Mouse (Mus musculus) Patski (cell line): ENCODE results near the gene Npat. TPM values are rescaled to one million over a fixed set of nuclear protein-coding genes. Genes with fewer than 3 reads are reported as not detected.

Experiments used
- ATAC-seq: fragments of 100-300 bp; one replicate; pipeline ENCODE4 v1.8.0; 2021
- CTCF ChIA-PET: fragments of 350-600 bp; sonication (Branson Sonifier 250); formaldehyde crosslinking; loops from one replicate; lab custom pipeline; 2022; ENCODE audit warnings: inconsistent platforms; lab: Charles Lee
- POLR2A ChIA-PET: fragments of 350-600 bp; sonication (Branson Sonifier 250); formaldehyde crosslinking; loops from one replicate; lab custom pipeline; 2022; ENCODE audit warnings: antibody characterized with exemption, inconsistent platforms; lab: Charles Lee
- DNase-seq: peaks from one replicate; pipeline ENCODE4 v3.0.0-alpha.2; 2011; ENCODE audit warnings: low read depth, low spot score
- H3K27me3 ChIP-seq: fragments of 371-371 bp; one replicate; pipeline ENCODE4 v1.5.1; 2021
- CTCF ChIP-seq: fragments of 100-300 bp; IDR thresholded peaks from one replicate; pipeline ENCODE4 v1.5.1; 2021
- in situ Hi-C: fragments of 300-500 bp; cut with MboI; formaldehyde crosslinking; loops from 3 replicates; pipeline ENCODE4 v1.11.1; 2018; ENCODE audit warnings: low pct_unique_long_range_greater_than_20kb, mixed read lengths
- polyA plus RNA-seq: library from polyadenylated mRNA; unstranded; gene quantifications from one replicate; pipeline ENCODE4 v1.2.3, GENCODE M21; 2021

The Npat gene
- polyA plus RNA-seq, 1 experiment from 2014 or later: 17.4 TPM

DNA sequence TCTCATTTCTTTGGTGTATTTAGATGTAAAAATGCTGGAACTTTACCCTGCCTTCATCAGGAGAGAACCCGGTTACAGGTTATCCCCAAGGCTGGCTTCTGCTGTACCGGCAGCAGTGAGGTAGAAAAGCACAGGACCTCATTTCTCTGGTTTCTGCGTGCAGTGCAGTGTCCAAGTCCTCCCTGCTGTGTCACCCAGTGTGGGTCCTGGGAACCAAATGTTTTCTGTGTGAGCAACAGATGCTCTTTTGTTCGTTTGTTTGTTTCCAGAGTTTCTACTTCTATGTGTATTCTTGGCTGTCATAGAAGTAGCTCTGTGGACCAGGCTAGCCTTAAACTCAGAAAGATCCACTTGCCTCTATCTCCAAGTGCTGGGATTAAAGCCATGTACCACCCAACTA is 45.0 kb downstream of the Npat start:
- in situ Hi-C loops: no loop called here
- H3K27me3 ChIP-seq: no peaks in the 10 kb centered on the region
- ChIA-PET CTCF (interaction anchor here (0.8 to 1.4 kb wide), 2 partner anchors 11 to 32 kb away, joined by 3 read pairs; no protein-coding TSS in a partner anchor), POLR2A (no interaction called here)
- DNase-seq (no peak), ATAC-seq (no peak)
- no peak for TF ChIP-seq CTCF

DNA sequence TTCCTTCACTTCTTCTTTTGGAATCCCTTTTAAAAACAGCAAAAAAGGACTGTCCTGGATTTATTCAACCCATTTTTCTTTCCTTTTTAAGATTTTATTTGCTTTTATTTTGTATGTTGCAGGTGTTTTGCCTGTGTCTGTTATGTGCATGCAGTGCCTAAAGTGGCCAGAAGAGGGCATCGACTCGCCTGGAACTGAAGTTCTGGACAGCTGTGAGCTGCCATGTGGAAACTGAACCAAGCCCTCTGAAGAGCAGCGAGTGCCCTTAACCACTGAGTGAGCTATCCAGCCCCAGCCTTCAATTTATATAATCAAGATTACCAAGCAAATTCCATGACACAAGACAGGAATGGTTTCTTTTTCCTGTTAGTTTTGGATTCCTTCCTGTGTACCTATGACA is 57.9 kb downstream of the Npat start:
- in situ Hi-C loops: loop anchor here (5.0 kb wide), 1 partner anchor 73 kb away; no protein-coding TSS in a partner anchor
- POLR2A ChIA-PET: no interaction called here
- DNase-seq (peak; percentile 20), ATAC-seq (no peak)
- TF ChIP-seq CTCF: peak; percentile 91
- H3K27me3 ChIP-seq: no peaks in the 10 kb centered on the region
- CTCF ChIA-PET: interaction anchor here (0.6 to 1.9 kb wide), 11 partner anchors 9 to 72 kb away, joined by 3 to 6 read pairs (median 4); partner anchors contain the start of gene Acat1

DNA sequence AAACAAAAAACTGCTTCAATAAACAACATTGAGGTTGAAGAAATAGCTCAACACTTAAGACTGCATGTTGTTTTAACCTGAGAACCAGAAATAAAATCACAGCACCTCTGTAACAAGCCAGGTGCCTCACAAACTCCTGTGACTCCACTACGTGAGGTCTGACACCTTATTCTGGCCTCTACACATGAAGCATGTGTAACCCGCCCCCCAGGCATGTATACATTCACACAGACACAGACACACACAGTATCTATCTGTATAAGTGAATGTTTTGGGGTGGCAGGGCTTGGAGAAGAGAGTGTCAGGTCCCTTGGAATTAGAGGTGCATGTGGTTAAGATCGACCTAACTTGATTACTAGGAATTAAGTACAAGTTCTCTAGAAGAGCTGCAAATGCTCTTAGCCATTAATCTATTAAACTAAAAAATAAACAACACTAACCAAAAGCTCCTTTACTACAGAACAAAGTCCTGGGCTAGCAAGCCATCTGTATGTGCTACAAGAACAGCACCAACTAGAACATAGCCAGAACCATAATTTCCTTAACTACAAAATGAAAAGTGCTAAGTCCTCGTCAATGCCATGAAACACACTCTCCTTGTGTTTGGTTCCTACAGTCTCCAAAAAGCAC is 60.2 kb downstream of the Npat start:
- no peaks in the 10 kb centered on the region for H3K27me3 ChIP-seq
- in situ Hi-C loops: loop anchor here (5.0 kb wide), 1 partner anchor 70 kb away; no protein-coding TSS in a partner anchor
- ChIA-PET CTCF (interaction anchor here (1.1 kb wide), 1 partner anchor 76 kb away, joined by 3 read pairs; no protein-coding TSS in a partner anchor), POLR2A (no interaction called here)
- no peak for DNase-seq
- ATAC-seq: no peak
- no peak for TF ChIP-seq CTCF

DNA sequence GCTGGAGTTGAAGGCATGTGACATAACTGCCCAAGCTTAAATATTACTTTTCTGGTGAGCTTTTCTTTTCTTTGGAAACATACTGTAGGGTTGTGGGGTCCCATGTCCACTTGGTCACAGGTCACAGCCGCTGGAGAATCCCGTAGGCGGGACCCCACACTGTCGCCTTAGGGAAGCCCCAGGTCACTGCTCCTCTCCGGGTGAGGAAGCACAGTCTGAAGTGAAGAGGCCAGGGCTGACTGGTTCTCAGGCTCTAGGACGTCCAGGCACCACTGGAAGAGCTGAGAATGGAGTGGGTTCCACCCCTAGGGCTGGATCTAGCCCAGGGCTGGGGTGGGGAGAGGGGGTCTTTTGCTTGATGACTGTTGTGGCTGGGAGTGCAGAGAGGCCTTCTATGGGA is 61.8 kb downstream of the Npat start:
- CTCF ChIA-PET: no interaction called here
- H3K27me3 ChIP-seq: no peaks in the 10 kb centered on the region
- in situ Hi-C loops: loop anchor here (5.0 kb wide), 1 partner anchor 69 kb away; no protein-coding TSS in a partner anchor
- ATAC-seq (no peak), DNase-seq (no peak)
- POLR2A ChIA-PET: interaction anchor here (1.5 kb wide), 1 partner anchor 11 kb away, joined by 5 read pairs; no protein-coding TSS in a partner anchor
- no peak for TF ChIP-seq CTCF

DNA sequence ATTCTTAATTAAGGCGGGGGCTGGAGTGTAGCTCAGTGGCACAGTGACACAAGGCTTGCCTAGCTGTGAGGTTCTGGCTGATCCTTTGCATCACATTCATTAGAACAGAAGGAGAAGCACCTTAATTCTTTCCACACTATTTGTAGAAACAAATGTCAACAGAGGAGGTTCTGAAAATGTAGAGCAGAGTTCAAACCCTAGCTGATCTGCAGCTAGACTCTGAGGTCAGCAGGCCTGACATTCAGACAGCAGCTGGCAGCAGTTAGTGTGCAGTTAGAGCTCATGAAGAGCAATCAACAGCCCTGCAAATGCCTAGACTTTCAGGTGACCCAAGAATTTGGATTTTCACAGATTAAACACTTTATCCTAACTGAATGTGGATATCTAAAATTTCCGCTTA is 64.7 kb downstream of the Npat start:
- DNase-seq (no peak), ATAC-seq (no peak)
- ChIA-PET POLR2A (no interaction called here), CTCF (no interaction called here)
- TF ChIP-seq CTCF: no peak
- H3K27me3 ChIP-seq: no peaks in the 10 kb centered on the region
- in situ Hi-C loops: no loop called here

DNA sequence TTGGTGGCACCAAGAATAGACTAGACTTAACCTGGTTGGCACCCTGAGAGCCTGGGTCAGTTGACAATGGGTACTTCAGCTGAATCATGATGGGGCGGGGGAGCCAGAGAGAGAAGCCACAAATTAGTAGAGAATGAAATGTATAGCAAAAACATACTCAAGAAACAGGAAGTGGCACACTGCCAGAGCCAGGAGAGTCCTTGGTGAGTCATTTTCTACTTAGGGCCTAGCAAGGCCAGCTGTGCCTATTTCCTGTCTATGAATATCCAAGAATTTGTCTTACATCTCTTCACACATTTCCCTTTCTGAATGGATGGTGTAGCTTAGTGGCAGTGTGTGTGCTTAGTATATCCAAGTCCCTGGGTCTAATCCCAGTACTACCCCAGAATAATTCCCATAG is 66.5 kb downstream of the Npat start:
- ATAC-seq: no peak
- peak; percentile 13 for DNase-seq
- in situ Hi-C loops: no loop called here

DNA sequence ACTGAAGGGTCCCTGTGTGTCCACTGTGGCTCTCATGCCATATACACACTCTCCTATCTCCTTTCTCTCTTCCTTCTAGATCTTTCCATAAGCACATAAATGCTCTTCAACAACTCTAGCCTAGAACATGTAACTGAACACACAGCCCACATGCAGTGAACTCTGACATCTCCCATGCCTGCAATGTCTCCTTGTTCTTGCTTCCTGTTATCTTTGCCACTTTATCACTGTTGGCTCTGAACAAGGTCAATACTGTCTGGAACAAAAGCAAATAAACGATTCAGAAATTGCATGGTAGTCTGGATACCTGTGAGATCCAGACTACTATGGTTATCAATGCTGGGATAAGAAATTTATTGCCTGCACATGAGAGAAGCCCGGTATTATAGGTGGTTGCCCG is 67.0 kb downstream of the Npat start:
- ChIA-PET CTCF (interaction anchor here (1.3 kb wide), 2 partner anchors 8 to 14 kb away, joined by 3 to 4 read pairs; no protein-coding TSS in a partner anchor), POLR2A (no interaction called here)
- ATAC-seq: no peak

More for the DNA sequence above, 66.5 kb downstream of the Npat start:
- ChIA-PET POLR2A (no interaction called here), CTCF (interaction anchor here (1.1 to 1.3 kb wide), 3 partner anchors 8 to 14 kb away, joined by 3 to 4 read pairs (median 3); no protein-coding TSS in a partner anchor)
- no peaks in the 10 kb centered on the region for H3K27me3 ChIP-seq
- TF ChIP-seq CTCF: no peak

DNA sequence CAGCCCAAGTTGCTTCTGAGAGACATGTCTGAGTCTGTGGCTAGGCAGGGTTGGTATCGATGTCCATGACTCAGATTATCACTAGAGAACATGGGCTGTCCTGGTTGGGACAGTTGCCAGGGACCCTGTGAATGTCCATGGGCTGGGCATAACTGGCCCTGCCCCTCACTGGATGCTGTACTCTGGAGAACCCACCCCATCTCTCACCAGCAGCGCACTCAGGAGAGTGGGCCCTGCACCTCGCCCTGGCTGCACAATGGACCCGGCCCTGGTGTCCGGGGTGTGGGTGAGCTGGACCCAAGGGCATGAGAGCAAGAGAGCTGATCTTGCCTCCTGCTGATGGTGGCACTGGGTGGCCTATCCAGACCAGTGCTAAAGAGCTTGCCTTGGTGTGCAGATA is 68.1 kb downstream of the Npat start:
- ChIA-PET POLR2A (no interaction called here), CTCF (no interaction called here)
- no peak for TF ChIP-seq CTCF
- ATAC-seq (no peak), DNase-seq (no peak)
- no peaks in the 10 kb centered on the region for H3K27me3 ChIP-seq
- in situ Hi-C loops: no loop called here

More for the DNA sequence above, 67.0 kb downstream of the Npat start:
- in situ Hi-C loops: no loop called here
- DNase-seq: no peak
- H3K27me3 ChIP-seq: no peaks in the 10 kb centered on the region
- TF ChIP-seq CTCF: no peak

DNA sequence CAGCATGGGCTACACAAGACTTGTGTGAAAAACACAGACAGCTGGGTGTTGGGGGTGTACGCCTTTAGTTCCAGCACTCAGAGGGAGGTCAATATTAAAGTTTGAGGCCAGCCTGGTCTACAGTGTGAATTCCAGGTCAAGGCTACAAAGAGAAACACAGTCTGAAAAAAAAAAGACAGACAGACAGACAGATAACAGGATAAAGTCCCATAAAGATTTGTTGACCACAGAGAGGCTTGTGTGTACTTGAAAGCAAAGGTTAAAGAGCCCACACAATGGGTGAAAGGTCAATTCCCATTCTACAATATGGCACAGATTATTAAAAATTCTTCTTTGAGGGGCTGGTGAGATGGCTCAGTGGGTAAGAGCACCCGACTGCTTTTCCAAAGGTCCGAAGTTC is 70.3 kb downstream of the Npat start:
- in situ Hi-C loops: no loop called here
- H3K27me3 ChIP-seq: no peaks in the 10 kb centered on the region
- DNase-seq: no peak
- ChIA-PET CTCF (no interaction called here), POLR2A (no interaction called here)
- ATAC-seq: no peak
- no peak for TF ChIP-seq CTCF

DNA sequence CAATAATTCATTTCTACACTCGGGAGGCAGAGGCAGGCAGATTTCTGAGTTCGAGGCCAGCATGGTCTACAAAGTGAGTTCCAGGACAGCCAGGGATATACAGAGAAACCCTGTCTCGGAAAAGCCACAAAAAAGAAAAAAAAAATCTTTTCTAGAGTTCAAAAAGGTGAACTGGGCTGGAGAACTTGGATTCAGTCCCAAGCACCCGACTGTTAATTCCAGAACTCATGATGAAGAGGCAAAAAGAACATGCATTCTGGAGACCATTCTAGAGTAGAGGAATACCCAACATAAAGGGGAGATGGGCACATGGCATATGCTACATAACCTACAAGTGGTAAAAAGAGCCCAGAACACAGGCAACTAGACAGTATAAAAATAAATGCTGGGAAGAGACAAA is 71.0 kb downstream of the Npat start:
- no peak for TF ChIP-seq CTCF
- ChIA-PET CTCF (no interaction called here), POLR2A (no interaction called here)
- H3K27me3 ChIP-seq: no peaks in the 10 kb centered on the region
- ATAC-seq: no peak
- DNase-seq: no peak
- in situ Hi-C loops: no loop called here

DNA sequence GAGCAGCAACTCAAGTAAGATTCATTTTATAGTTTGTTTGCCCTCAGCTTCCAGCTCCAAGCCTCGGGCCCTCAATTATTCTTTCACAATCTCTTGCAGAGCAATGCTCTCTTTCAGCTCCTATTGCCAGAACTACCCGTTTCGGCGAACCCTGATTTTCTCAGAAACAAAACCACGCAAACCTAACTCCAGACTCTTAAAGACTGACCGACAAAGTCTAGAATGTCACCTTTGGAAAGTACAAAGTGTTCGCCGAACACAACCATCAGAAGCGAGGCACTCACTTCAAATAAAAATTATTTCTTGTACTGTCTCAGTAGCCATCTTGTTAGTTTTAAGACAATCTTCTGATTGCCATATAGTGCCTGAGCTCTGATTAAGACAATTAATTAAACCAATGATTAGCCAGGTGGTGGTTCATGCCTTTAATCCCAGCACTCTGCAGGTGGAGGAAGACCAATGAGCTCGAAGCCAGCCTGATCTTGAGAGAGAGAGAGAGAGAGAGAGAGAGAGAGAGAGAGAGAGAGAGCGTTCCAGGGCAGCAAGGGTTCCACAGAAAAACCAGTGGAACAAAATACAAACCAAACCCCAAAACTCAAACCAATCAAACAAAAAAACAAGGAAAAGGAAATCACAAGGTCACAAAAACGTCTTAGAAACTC is 72.6 kb downstream of the Npat start:
- ATAC-seq (no peak), DNase-seq (no peak)
- POLR2A ChIA-PET: interaction anchor here (0.6 to 1.4 kb wide), 2 partner anchors 11 to 481 kb away, joined by 5 read pairs; no protein-coding TSS in a partner anchor
- TF ChIP-seq CTCF: no peak
- H3K27me3 ChIP-seq: no peaks in the 10 kb centered on the region
- in situ Hi-C loops: no loop called here
- CTCF ChIA-PET: interaction anchor here (1.5 kb wide), 1 partner anchor 15 kb away, joined by 5 read pairs; no protein-coding TSS in a partner anchor
